Mouse (Mus musculus) inflammation-experienced regulatory T-cells, adult 16 weeks (primary cell): Measurements from ENCODE around the gene Jam2. TPM values are rescaled to one million over a fixed set of nuclear protein-coding genes. Genes with fewer than 3 reads are reported as not detected.

ENCODE experiments used
- polyA plus RNA-seq: library from polyadenylated mRNA; unstranded; fragments of 100-300 nt; shearing (Covaris generic); gene quantifications from one replicate; pipeline ENCODE4 v1.2.1, GENCODE M21; 2017

Gene Jam2
- 0.24 TPM for polyA plus RNA-seq

GRCm38 (mm10) chr16:84774003-84774703 is at the start of gene Jam2:
Jam2 (plus strand) TSS chr16:84774123.

GRCm38 (mm10) chr16:84735166-84736105 is 38.5 kb upstream of the Jam2 start, which contains the start of gene Mrpl39:
Mrpl39 (minus strand) TSS chr16:84735742.

GRCm38 (mm10) chr16:84834745-84835440 is 61.0 kb downstream of the Jam2 start, which contains the start of gene Gabpa:
Gabpa (plus strand) TSS chr16:84834925.

GRCm38 (mm10) chr16:84835441-84835822 is 61.5 kb downstream of the Jam2 start, which contains the start of gene Atp5j:
Atp5j (minus strand) TSS chr16:84835625.

Other genes with a start within 250 kb of the Jam2 start
- 46.2 TPM for gene Mrpl39, start 38.4 kb upstream of the Jam2 start, polyA plus RNA-seq
- 54.9 TPM for gene Gabpa, start 60.8 kb downstream of the Jam2 start, polyA plus RNA-seq
- gene Atp5j, start 61.5 kb downstream of the Jam2 start, polyA plus RNA-seq, result 506 TPM